Comparison of ENCODE assay signal across 23 mouse cellular contexts in the genomic region with DNA sequence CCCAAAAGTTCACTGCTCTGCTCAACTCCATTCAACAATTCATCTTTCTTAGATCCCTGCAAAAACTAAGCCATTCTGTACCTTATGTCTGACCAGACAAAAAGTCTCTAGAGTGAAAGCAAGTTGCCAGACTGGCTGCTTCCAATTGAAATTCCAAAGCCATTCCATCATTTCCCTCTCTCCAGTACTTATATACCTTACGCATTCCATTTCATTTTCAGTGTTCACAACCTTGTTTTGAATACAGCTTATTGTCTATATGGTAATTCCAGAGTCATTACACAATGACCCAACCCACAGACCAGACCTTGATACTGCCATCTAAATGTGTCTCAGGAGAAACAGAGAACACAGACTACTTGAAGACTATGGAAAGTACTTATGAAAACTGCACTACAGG. TPM values are rescaled to one million over a fixed set of nuclear protein-coding genes. Genes with fewer than 3 reads are reported as not detected.
A peak's percentile ranks its signal among the peaks of the same experiment; 100 is the strongest.
DNase-seq lines count a peak whose midpoint lies in the region; ATAC-seq and TF ChIP-seq lines count a peak whose summit lies in the region.
"Had no signal": no experiment of that assay in that cellular context is flagged by ENCODE, and none has a peak within 500 bp of the region (broad histone marks: within the 10 kb centered on the region; RNA-seq: fewer than 3 reads in every experiment).

No protein-coding gene starts in this region.

- no peak overlapping the region for H3K9ac ChIP-seq in kidney, embryonic 15.5 days
- no peak overlapping the region for H3K9ac ChIP-seq in ES-Bruce4 (ENCODE audit: low read depth, poor library complexity, severe bottlenecking)
- H3K9ac ChIP-seq in embryonic facial prominence, embryonic 13.5 days = no peak overlapping the region
- H3K9ac ChIP-seq: forebrain, postnatal 0 days; liver, embryonic 13.5 days had no signal

- intact Hi-C loops in gastrocnemius, adult 2 months (cut with DNase I) = loop anchor here (5.0 kb wide), 1 partner anchor 69 kb away; no protein-coding TSS in a partner anchor

- no peak for TF ChIP-seq POLR2A in ES-Bruce4 (IDR thresholded peaks at IDR 0.05; ENCODE audit: insufficient read depth, low read length)

- DNase-seq in gastrocnemius, adult 2 months = no peak
- no peak for DNase-seq in gastrocnemius, postnatal 10 days
- no peak for DNase-seq in kidney, postnatal 10 days
- no peak for DNase-seq in cerebellum, postnatal 4 days (ENCODE audit: low spot score in 2 of 2)
- DNase-seq: adrenal gland, postnatal 14 days; cerebellum, postnatal 14 days; gastrocnemius, postnatal 36 days; kidney, adult 18-20 months; liver, embryonic 13.5 days; retina, postnatal 1 day; thymus, postnatal 25 days had no signal

- peaks cover 7% of the 10 kb centered on the region for H3K4me1 ChIP-seq in kidney, embryonic 15.5 days
- peaks cover 3% of the 10 kb centered on the region for H3K4me1 ChIP-seq in ES-Bruce4 (ENCODE audit: control insufficient read depth, insufficient read depth, low read length)
- peaks cover 10% of the 10 kb centered on the region for H3K4me1 ChIP-seq in embryonic facial prominence, embryonic 13.5 days

- no peak overlapping the region for H3K4me2 ChIP-seq in kidney, embryonic 15.5 days
- H3K4me2 ChIP-seq in embryonic facial prominence, embryonic 13.5 days = no peak overlapping the region
- H3K4me2 ChIP-seq: liver, embryonic 13.5 days had no signal

- H3K36me3 ChIP-seq in kidney, embryonic 15.5 days = peaks cover 3% of the 10 kb centered on the region
- H3K36me3 ChIP-seq in ES-Bruce4 (ENCODE audit: control insufficient read depth, insufficient read depth, low read length, poor library complexity, severe bottlenecking) = no peaks in the 10 kb centered on the region; the same call in 1 of the 2 replicates
- H3K36me3 ChIP-seq in embryonic facial prominence, embryonic 13.5 days = no peaks in the 10 kb centered on the region

- H3K27ac ChIP-seq in gastrocnemius, adult 2 months = peak overlapping the region; percentile 83
- 0 out of 2 replicates have a peak overlapping the region, but pooled peaks have one; percentile 38 for H3K27ac ChIP-seq in kidney, embryonic 15.5 days
- H3K27ac ChIP-seq in ES-Bruce4 (ENCODE audit: insufficient read depth, low read length) = peak overlapping the region; percentile 19; the same call in 1 of the 2 replicates
- 0 out of 2 replicates have a peak overlapping the region, but pooled peaks have one; percentile 44 for H3K27ac ChIP-seq in embryonic facial prominence, embryonic 13.5 days
- H3K27ac ChIP-seq: liver, embryonic 13.5 days had no signal

- no peak for TF ChIP-seq CTCF in gastrocnemius, adult 2 months (IDR thresholded peaks at IDR 0.05)
- no peak for TF ChIP-seq CTCF in ES-Bruce4 (IDR thresholded peaks at IDR 0.05; ENCODE audit: low read depth, low read length)

- H3K4me3 ChIP-seq in gastrocnemius, adult 2 months = no peak overlapping the region
- H3K4me3 ChIP-seq in kidney, embryonic 15.5 days (replicated peaks) = no peak overlapping the region
- no peak overlapping the region for H3K4me3 ChIP-seq in ES-Bruce4 (ENCODE audit: low read depth, low read length)
- H3K4me3 ChIP-seq in embryonic facial prominence, embryonic 13.5 days = no peak overlapping the region
- H3K4me3 ChIP-seq: erythroblast, embryonic 14.5 days; liver, embryonic 13.5 days had no signal

- H3K9me3 ChIP-seq in kidney, embryonic 15.5 days (replicated peaks) = no peaks in the 10 kb centered on the region
- no peaks in the 10 kb centered on the region for H3K9me3 ChIP-seq in ES-Bruce4 (replicated peaks; ENCODE audit: control insufficient read depth, insufficient read depth, low read length, poor library complexity, severe bottlenecking)
- no peaks in the 10 kb centered on the region for H3K9me3 ChIP-seq in embryonic facial prominence, embryonic 13.5 days
- H3K9me3 ChIP-seq: liver, embryonic 13.5 days had no signal

- ATAC-seq in kidney, embryonic 15.5 days (replicated peaks; ENCODE audit: low FRiP score) = no peak
- no peak for ATAC-seq in embryonic facial prominence, embryonic 13.5 days (ENCODE audit: insufficient number of reproducible peaks, insufficient read depth, low FRiP score, low TSS enrichment, low read depth)
- no peak for ATAC-seq in CD4-positive, CD25-positive, alpha-beta regulatory T cell, adult 4 months
- ATAC-seq: forebrain, postnatal 0 days; hindbrain, embryonic 16.5 days had no signal

- no peaks in the 10 kb centered on the region for H3K27me3 ChIP-seq in kidney, embryonic 15.5 days
- no peaks in the 10 kb centered on the region for H3K27me3 ChIP-seq in ES-Bruce4 (ENCODE audit: control insufficient read depth, insufficient read depth, low read length, poor library complexity, severe bottlenecking)
- H3K27me3 ChIP-seq in embryonic facial prominence, embryonic 13.5 days = no peaks in the 10 kb centered on the region
- H3K27me3 ChIP-seq: liver, embryonic 13.5 days had no signal

- 70% methylated on average over 1 of the region's 1 CpGs for WGBS in kidney, embryonic 15.5 days
- 48% methylated on average over 1 of the region's 1 CpGs for WGBS in embryonic facial prominence, embryonic 13.5 days

- no peak for TF ChIP-seq EP300 in ES-Bruce4 (IDR thresholded peaks at IDR 0.05; ENCODE audit: insufficient read depth, low read depth, low read length)

RNA-seq across cellular contexts. Expression of a gene that starts 17.6 kb away (rescaled TPM):
- total RNA-seq in gastrocnemius, adult 2 months (2021) = not detected
- total RNA-seq in gastrocnemius, postnatal 10 days (2021) = not detected
- polyA plus RNA-seq in kidney, embryonic 15.5 days (2015; fragmentation: Nextera tagmentation; extraction: Ambion mirVana) = 0.50 TPM in 1 of 2 replicates, not detected in the other
- polyA plus RNA-seq in ES-Bruce4 (2011; ENCODE audit: insufficient read depth, insufficient read length, low read depth, missing spikeins) = not detected in 2 replicates
- polyA plus RNA-seq in embryonic facial prominence, embryonic 13.5 days (2015; fragmentation: Nextera tagmentation; extraction: Ambion mirVana) = not detected in 2 replicates
- polyA plus RNA-seq in CD4-positive, CD25-positive, alpha-beta regulatory T cell, adult 4 months (2017; shearing (Covaris generic)) = 1 to 10 TPM in 1 of 2 experiments, not detected in 1; 1.6 TPM
- total RNA-seq: adrenal gland, postnatal 14 days; forebrain, postnatal 0 days; gastrocnemius, postnatal 36 days; layer of hippocampus, adult 8-10 months; left cerebral cortex, postnatal 10 days; megakaryocyte, adult 5-6 weeks had no signal
- polyA plus RNA-seq: erythroblast, embryonic 14.5 days; forebrain, postnatal 0 days; liver, embryonic 13.5 days; neural tube, embryonic 14.5 days; small intestine, adult 2 months had no signal

RNA-seq across cellular contexts. Expression of a gene that starts 38.3 kb away (rescaled TPM):
- 1,000 to 10,000 TPM in 1 of 2 experiments, 100 to 1,000 TPM in 1; 882 to 1,223 TPM for total RNA-seq in gastrocnemius, adult 2 months (2021)
- 100 to 1,000 TPM; 954 to 962 TPM for total RNA-seq in gastrocnemius, postnatal 10 days (2021)
- polyA plus RNA-seq in kidney, embryonic 15.5 days (2015; fragmentation: Nextera tagmentation; extraction: Ambion mirVana) = 381 and 404 TPM in 2 replicates
- 655 and 670 TPM in 2 replicates for polyA plus RNA-seq in ES-Bruce4 (2011; ENCODE audit: insufficient read depth, insufficient read length, low read depth, missing spikeins)
- polyA plus RNA-seq in embryonic facial prominence, embryonic 13.5 days (2015; fragmentation: Nextera tagmentation; extraction: Ambion mirVana) = 221 and 235 TPM in 2 replicates
- 100 to 1,000 TPM; 458 to 463 TPM for polyA plus RNA-seq in CD4-positive, CD25-positive, alpha-beta regulatory T cell, adult 4 months (2017; shearing (Covaris generic))

RNA-seq across cellular contexts. Expression of a gene that starts 44.9 kb away (rescaled TPM):
- total RNA-seq in gastrocnemius, adult 2 months (2021) = 10 to 100 TPM; 36.6 to 51.9 TPM
- 10 to 100 TPM; 51.2 to 64.1 TPM for total RNA-seq in gastrocnemius, postnatal 10 days (2021)
- polyA plus RNA-seq in kidney, embryonic 15.5 days (2015; fragmentation: Nextera tagmentation; extraction: Ambion mirVana) = 38.4 and 41.5 TPM in 2 replicates
- polyA plus RNA-seq in ES-Bruce4 (2011; ENCODE audit: insufficient read depth, insufficient read length, low read depth, missing spikeins) = 80.0 and 82.5 TPM in 2 replicates
- polyA plus RNA-seq in embryonic facial prominence, embryonic 13.5 days (2015; fragmentation: Nextera tagmentation; extraction: Ambion mirVana) = 22.3 and 23.6 TPM in 2 replicates
- 10 to 100 TPM; 22.7 to 30.8 TPM for polyA plus RNA-seq in CD4-positive, CD25-positive, alpha-beta regulatory T cell, adult 4 months (2017; shearing (Covaris generic))

Comparison
In these comparisons a context has a peak if more than half of its experiments do, and no peak if none do; other contexts are left out.
1. H3K27ac ChIP-seq: peak in every context shown above with its lines; median percentile 83 in gastrocnemius, adult 2 months; 44 in embryonic facial prominence, embryonic 13.5 days; 38 in kidney, embryonic 15.5 days; 19 in ES-Bruce4.